Mouse (Mus musculus) adrenal gland, adult 18-20 months (tissue): ENCODE data around the gene Atp6v0e. TPM values are rescaled to one million over a fixed set of nuclear protein-coding genes. Genes with fewer than 3 reads are reported as not detected.

Experiments
- DNase-seq, 2 experiments: peaks; one replicate each; pipeline ENCODE4 v3.0.0; 2021 to 2022; ENCODE audit warnings: low spot score in 2 of 2
- long read RNA-seq, 2 experiments: library from polyadenylated mRNA; stranded (forward); transcript quantifications; one replicate each; pipeline ENCODE4 v2.0.0; 2021
- total RNA-seq, 2 experiments: library from RNA; stranded (reverse); gene quantifications; 1 replicate in 1 of 2; 2 replicates in 1 of 2; pipeline ENCODE4 v1.2.3; 2021

Atp6v0e gene
- total RNA-seq, result 100 to 1,000 TPM; 215 to 234 TPM
- long read RNA-seq, experiment 1, transcript Atp6v0e-201 (4 exons, 823 nt), result major isoform, 67 of 98 reads
- long read RNA-seq, experiment 1, partial matches to known transcripts, result 0 of 98 reads
- long read RNA-seq, experiment 1, other reads (novel, unspliced or antisense), result 26 of 98 reads
- long read RNA-seq, experiment 2, transcript Atp6v0e-201 (4 exons, 823 nt), result major isoform, 301 of 402 reads
- long read RNA-seq, experiment 2, partial matches to known transcripts, result 5 of 402 reads
- long read RNA-seq, experiment 2, other reads (novel, unspliced or antisense), result 96 of 402 reads

- DNase-seq, result peak; percentile 93 to 97
Measured at GRCm38 (mm10) chr17:26662978-26663683, at the start of gene Atp6v0e. Atp6v0e (plus strand) TSS chr17:26663231.

- DNase-seq, result no peak
Measured at GRCm38 (mm10) chr17:26614286-26614685, 48.7 kb upstream of the Atp6v0e start.

- no peak for DNase-seq
Measured at GRCm38 (mm10) chr17:26614708-26615486, 48.1 kb upstream of the Atp6v0e start.

GRCm38 (mm10) chr17:26616696-26617095 is 46.3 kb upstream of the Atp6v0e start:
- no peak for DNase-seq

GRCm38 (mm10) chr17:26618498-26618897 is 44.5 kb upstream of the Atp6v0e start:
- no peak for DNase-seq

GRCm38 (mm10) chr17:26619577-26619976 is 43.5 kb upstream of the Atp6v0e start:
- DNase-seq, result no peak

GRCm38 (mm10) chr17:26620292-26620691 is 42.7 kb upstream of the Atp6v0e start:
- DNase-seq, result no peak

GRCm38 (mm10) chr17:26620786-26621766 is 42.0 kb upstream of the Atp6v0e start:
- peak; percentile 31 to 51 for DNase-seq

- DNase-seq, result no peak
Measured at GRCm38 (mm10) chr17:26621912-26622311, 41.1 kb upstream of the Atp6v0e start.

- no peak for DNase-seq
Measured at GRCm38 (mm10) chr17:26623991-26624390, 39.0 kb upstream of the Atp6v0e start.

GRCm38 (mm10) chr17:26624999-26625398 is 38.0 kb upstream of the Atp6v0e start:
- no peak for DNase-seq

- no peak for DNase-seq
Measured at GRCm38 (mm10) chr17:26625521-26626010, 37.5 kb upstream of the Atp6v0e start.

- no peak for DNase-seq
Measured at GRCm38 (mm10) chr17:26628479-26628878, 34.6 kb upstream of the Atp6v0e start.

GRCm38 (mm10) chr17:26628936-26629335 is 34.1 kb upstream of the Atp6v0e start:
- no peak for DNase-seq

- no peak for DNase-seq
Measured at GRCm38 (mm10) chr17:26631811-26632327, 31.2 kb upstream of the Atp6v0e start.

GRCm38 (mm10) chr17:26633186-26633585 is 29.8 kb upstream of the Atp6v0e start:
- DNase-seq, result no peak

GRCm38 (mm10) chr17:26633926-26634325 is 29.1 kb upstream of the Atp6v0e start:
- DNase-seq, result no peak

- no peak for DNase-seq
Measured at GRCm38 (mm10) chr17:26634539-26634938, 28.5 kb upstream of the Atp6v0e start.

GRCm38 (mm10) chr17:26635951-26636350 is 27.1 kb upstream of the Atp6v0e start:
- DNase-seq, result no peak

GRCm38 (mm10) chr17:26637851-26638250 is 25.2 kb upstream of the Atp6v0e start:
- DNase-seq, result peak in 1 of 2 experiments; percentile 53
